Mouse (Mus musculus) kidney, postnatal 0 days (tissue): ENCODE measurements at regions not wholly inside any gene's neighbourhood (a gene's known extent, or its start where the extent isn't known, plus 50 kb on each side); places are given as distances from the start of the nearest gene placed in this dataset.

Experiments
- ATAC-seq: fragments of 200-750 bp; cut with Nextera tagmentation; replicated peaks from 2 replicates; pipeline ENCODE4 v1.8.0; 2017; ENCODE audit warnings: low read depth, moderate number of reproducible peaks, moderate TSS enrichment, moderate library complexity; ENCODE audit not compliant: low FRiP score
- DNase-seq: peaks from one replicate; pipeline ENCODE4 v3.0.0-alpha.2; 2016; ENCODE audit warnings: low spot score
- H3K27ac ChIP-seq: fragments of 300-500 bp; sonication (generic); 2 replicates; pipeline ENCODE4 v1.5.1; 2014; ENCODE audit warnings: mild to moderate bottlenecking
- H3K27me3 ChIP-seq: fragments of 300-500 bp; sonication (generic); 2 replicates; pipeline ENCODE4 v1.6.1; 2014; ENCODE audit warnings: low read length, mixed read lengths; ENCODE audit not compliant: insufficient read depth
- H3K36me3 ChIP-seq: fragments of 300-500 bp; sonication (generic); 2 replicates; pipeline ENCODE4 v1.6.1; 2014; ENCODE audit warnings: low read length, mixed read lengths; ENCODE audit not compliant: insufficient read depth
- H3K4me1 ChIP-seq: fragments of 300-500 bp; sonication (generic); replicated peaks from 2 replicates; pipeline ENCODE4 v1.6.1; 2014; ENCODE audit warnings: antibody characterized with exemption, low read length, mixed read lengths; ENCODE audit not compliant: insufficient read depth
- H3K4me2 ChIP-seq: fragments of 300-500 bp; sonication (generic); 2 replicates; pipeline ENCODE4 v1.6.1; 2014; ENCODE audit warnings: mild to moderate bottlenecking, low read length, moderate library complexity, mixed read lengths
- H3K4me3 ChIP-seq: fragments of 300-500 bp; sonication (generic); replicated peaks from 2 replicates; pipeline ENCODE4 v1.5.1; 2014; ENCODE audit warnings: low read depth, low read length
- H3K9ac ChIP-seq: fragments of 300-500 bp; sonication (generic); 2 replicates; pipeline ENCODE4 v1.6.1; 2014; ENCODE audit warnings: low read depth, low read length
- H3K9me3 ChIP-seq: fragments of 300-500 bp; sonication (generic); replicated peaks from 2 replicates; pipeline ENCODE4 v1.6.1; 2016; ENCODE audit warnings: low read length, inconsistent platforms, mixed read lengths
- CTCF ChIP-seq: IDR thresholded peaks from 2 replicates; pipeline ENCODE4 v1.5.1; 2016; ENCODE audit warnings: antibody characterized with exemption, low read depth, mild to moderate bottlenecking, moderate library complexity
- WGBS: fragments of 180-500 bp; shearing (Covaris S2); extraction: QIAGEN DNeasy Blood & Tissue Kit; methylation state at CpG from one replicate; pipeline ENCODE4 v1.1.7; 2014; 5-methylcytosine and 5-hydroxymethylcytosine counted together

- Histone ChIP-seq H3K9ac (no peak overlapping the region), H3K4me1 (no peaks in the 10 kb centered on the region; the same call in 1 of the 2 replicates), H3K27me3 (no peaks in the 10 kb centered on the region), H3K9me3 (no peaks in the 10 kb centered on the region), H3K4me2 (no peak overlapping the region), H3K36me3 (no peaks in the 10 kb centered on the region), H3K4me3 (no peak overlapping the region), H3K27ac (no peak overlapping the region)
- TF ChIP-seq CTCF: no peak
- ATAC-seq: no peak; the same call in 1 of the 2 replicates
- DNase-seq: no peak
- 65% methylated on average over 4 of the region's 4 CpGs for WGBS
These were observed 414.4 kb upstream of the Nr5a2 start for GRCm38 (mm10) chr1:137374641-137375040.

GRCm38 (mm10) chr1:137373509-137374420 is 413.5 kb upstream of the Nr5a2 start:
- DNase-seq (peak; percentile 79), ATAC-seq (peak; percentile 44; the same call in 1 of the 2 replicates)
- H3K27ac ChIP-seq: peak overlapping the region; percentile 19; the same call in 1 of the 2 replicates
- no peaks in the 10 kb centered on the region for H3K27me3 ChIP-seq
- no peaks in the 10 kb centered on the region; the same call in 1 of the 2 replicates for H3K4me1 ChIP-seq
- peak; percentile 34; the same call in 1 of the 2 replicates for TF ChIP-seq CTCF
- H3K36me3 ChIP-seq: no peaks in the 10 kb centered on the region
- H3K4me3 ChIP-seq: no peak overlapping the region
- no peak overlapping the region for H3K9ac ChIP-seq
- no peaks in the 10 kb centered on the region for H3K9me3 ChIP-seq
- 43% methylated on average over 15 of the region's 15 CpGs for WGBS
- no peak overlapping the region for H3K4me2 ChIP-seq

DNA sequence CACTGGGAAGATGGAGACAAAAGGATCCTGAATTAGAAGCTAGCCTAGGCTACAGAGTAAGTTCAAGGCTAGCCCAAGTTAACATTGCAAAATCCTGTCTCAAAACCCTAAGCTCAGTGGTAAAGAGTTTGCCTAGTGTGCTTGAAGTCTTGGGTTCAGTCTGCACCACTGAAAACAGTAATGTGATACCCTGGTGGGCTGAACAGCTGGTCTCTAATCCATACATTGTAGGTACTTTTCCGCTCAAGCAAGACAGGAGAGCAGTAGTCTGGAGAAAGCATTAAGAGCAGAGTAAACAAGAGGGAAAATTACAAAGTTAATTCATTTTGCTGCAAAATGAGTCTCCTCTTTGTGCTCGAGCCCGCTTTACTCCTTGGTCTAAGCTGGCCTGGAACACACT is 412.0 kb upstream of the Nr5a2 start:
- DNase-seq: no peak
- no peaks in the 10 kb centered on the region; the same call in 1 of the 2 replicates for H3K4me1 ChIP-seq
- WGBS: 78% methylated on average over 3 of the region's 3 CpGs
- H3K27ac ChIP-seq: no peak overlapping the region
- H3K9ac ChIP-seq: no peak overlapping the region
- ATAC-seq: no peak
- no peaks in the 10 kb centered on the region for H3K27me3 ChIP-seq
- H3K4me3 ChIP-seq: no peak overlapping the region
- H3K9me3 ChIP-seq: no peaks in the 10 kb centered on the region
- H3K4me2 ChIP-seq: no peak overlapping the region
- TF ChIP-seq CTCF: no peak
- H3K36me3 ChIP-seq: no peaks in the 10 kb centered on the region

- H3K27ac ChIP-seq: no peak overlapping the region
- H3K36me3 ChIP-seq: no peaks in the 10 kb centered on the region
- peak; percentile 64 for DNase-seq
These were observed 404.1 kb upstream of the Nr5a2 start for GRCm38 (mm10) chr1:137364396-137364795.

GRCm38 (mm10) chr1:137363969-137364368 is 403.7 kb upstream of the Nr5a2 start:
- ATAC-seq: no peak

More at GRCm38 (mm10) chr1:137364396-137364795, 404.1 kb upstream of the Nr5a2 start:
- ATAC-seq: no peak
- TF ChIP-seq CTCF: no peak
- Histone ChIP-seq H3K4me2 (no peak overlapping the region), H3K9ac (no peak overlapping the region), H3K4me3 (no peak overlapping the region), H3K4me1 (no peaks in the 10 kb centered on the region), H3K9me3 (no peaks in the 10 kb centered on the region), H3K27me3 (no peaks in the 10 kb centered on the region)

GRCm38 (mm10) chr1:137363561-137363960 is 403.3 kb upstream of the Nr5a2 start:
- DNase-seq: no peak
- 62% methylated on average over 1 of the region's 1 CpGs for WGBS
- H3K27ac ChIP-seq: no peak overlapping the region

More at GRCm38 (mm10) chr1:137363969-137364368, 403.7 kb upstream of the Nr5a2 start:
- H3K27ac ChIP-seq: no peak overlapping the region
- no peak for DNase-seq
- H3K9ac ChIP-seq: no peak overlapping the region
- H3K27me3 ChIP-seq: no peaks in the 10 kb centered on the region
- H3K9me3 ChIP-seq: no peaks in the 10 kb centered on the region
- no peak overlapping the region for H3K4me3 ChIP-seq
- WGBS: 91% methylated on average over 2 of the region's 2 CpGs
- no peaks in the 10 kb centered on the region for H3K36me3 ChIP-seq
- no peak overlapping the region for H3K4me2 ChIP-seq
- TF ChIP-seq CTCF: no peak
- no peaks in the 10 kb centered on the region for H3K4me1 ChIP-seq

More at GRCm38 (mm10) chr1:137363561-137363960, 403.3 kb upstream of the Nr5a2 start:
- TF ChIP-seq CTCF: no peak
- Histone ChIP-seq H3K36me3 (no peaks in the 10 kb centered on the region), H3K4me3 (no peak overlapping the region), H3K27me3 (no peaks in the 10 kb centered on the region), H3K4me2 (no peak overlapping the region), H3K9ac (no peak overlapping the region), H3K9me3 (no peaks in the 10 kb centered on the region), H3K4me1 (no peaks in the 10 kb centered on the region)
- no peak for ATAC-seq
